Mouse (Mus musculus) midbrain, postnatal 0 days (tissue): Measurements from ENCODE around the gene Notch4. TPM values are rescaled to one million over a fixed set of nuclear protein-coding genes. Genes with fewer than 3 reads are reported as not detected.

Experiments used
- ATAC-seq: fragments of 200-750 bp; cut with Nextera tagmentation; 2 replicates; pipeline ENCODE4 v1.8.0; 2017; ENCODE audit warnings: moderate number of reproducible peaks, mild to moderate bottlenecking, moderate TSS enrichment, moderate library complexity; ENCODE audit not compliant: low FRiP score
- DNase-seq: peaks from one replicate; pipeline ENCODE4 v3.0.0-alpha.2; 2015; ENCODE audit warnings: low spot score
- H3K27ac ChIP-seq: fragments of 300-500 bp; sonication (generic); 2 replicates; pipeline ENCODE4 v1.5.1; 2014; ENCODE audit warnings: low read depth, mild to moderate bottlenecking, low read length, mixed read lengths
- H3K27me3 ChIP-seq: fragments of 300-500 bp; sonication (generic); 2 replicates; pipeline ENCODE4 v1.6.1; 2014; ENCODE audit warnings: low read length, control low read depth, mixed read lengths; ENCODE audit not compliant: insufficient read depth
- H3K36me3 ChIP-seq: fragments of 300-500 bp; sonication (generic); 2 replicates; pipeline ENCODE4 v1.6.1; 2014; ENCODE audit warnings: low read length, control low read depth, mixed read lengths; ENCODE audit not compliant: insufficient read depth
- H3K4me1 ChIP-seq: fragments of 300-500 bp; sonication (generic); 2 replicates; pipeline ENCODE4 v1.6.1; 2014; ENCODE audit warnings: mild to moderate bottlenecking, control low read depth, antibody characterized with exemption, low read length, mixed read lengths; ENCODE audit not compliant: insufficient read depth
- H3K4me2 ChIP-seq: fragments of 300-500 bp; sonication (generic); 2 replicates; pipeline ENCODE4 v1.6.1; 2014; ENCODE audit warnings: low read depth, mild to moderate bottlenecking, low read length, mixed read lengths; ENCODE audit not compliant: poor library complexity, severe bottlenecking
- H3K4me3 ChIP-seq: fragments of 300-500 bp; sonication (generic); 2 replicates; pipeline ENCODE4 v1.5.1; 2014; ENCODE audit warnings: low read depth, mild to moderate bottlenecking, low read length, moderate library complexity
- H3K9ac ChIP-seq: fragments of 300-500 bp; sonication (generic); replicated peaks from 2 replicates; pipeline ENCODE4 v1.6.1; 2014; ENCODE audit warnings: mild to moderate bottlenecking, low read length, moderate library complexity, mixed read lengths; ENCODE audit not compliant: poor library complexity, severe bottlenecking
- H3K9me3 ChIP-seq: fragments of 300-500 bp; sonication (generic); 2 replicates; pipeline ENCODE4 v1.6.1; 2016; ENCODE audit warnings: low read length, control low read depth
- CTCF ChIP-seq: IDR thresholded peaks from 2 replicates; pipeline ENCODE4 v1.5.1; 2016; ENCODE audit warnings: antibody characterized with exemption, mild to moderate bottlenecking
- WGBS: fragments of 180-500 bp; shearing (Covaris S2); extraction: QIAGEN DNeasy Blood & Tissue Kit; methylation state at CpG from one replicate; pipeline ENCODE4 v1.1.7; 2014; 5-methylcytosine and 5-hydroxymethylcytosine counted together
- polyA plus RNA-seq: library from polyadenylated mRNA; unstranded; fragments of >200 nt; fragmentation: Nextera tagmentation; extraction: Ambion mirVana; gene quantifications from 2 replicates; pipeline ENCODE4 v1.2.1, GENCODE M21; 2015
- total RNA-seq: library from RNA; depleted of rRNA; stranded (reverse); fragments of >200 nt; gene quantifications from 2 replicates; pipeline ENCODE4 v1.2.3, GENCODE M21; 2014

Gene Notch4
- total and polyA plus RNA-seq, 2 experiments from 2014 or later: 6.1 to 44.3 TPM

GRCm38 (mm10) chr17:34571875-34572274 is 7.8 kb downstream of the Notch4 start:
- no peak overlapping the region for H3K4me3 ChIP-seq
- no peaks in the 10 kb centered on the region for H3K27me3 ChIP-seq
- WGBS: 10% methylated on average over 5 of the region's 5 CpGs
- no peaks in the 10 kb centered on the region for H3K4me1 ChIP-seq
- DNase-seq (no peak), ATAC-seq (no peak)
- peak; percentile 65 for TF ChIP-seq CTCF
- no peaks in the 10 kb centered on the region for H3K9me3 ChIP-seq
- no peaks in the 10 kb centered on the region for H3K36me3 ChIP-seq
- no peak overlapping the region for H3K27ac ChIP-seq
- H3K4me2 ChIP-seq: no peak overlapping the region
- H3K9ac ChIP-seq: no peak overlapping the region

DNA sequence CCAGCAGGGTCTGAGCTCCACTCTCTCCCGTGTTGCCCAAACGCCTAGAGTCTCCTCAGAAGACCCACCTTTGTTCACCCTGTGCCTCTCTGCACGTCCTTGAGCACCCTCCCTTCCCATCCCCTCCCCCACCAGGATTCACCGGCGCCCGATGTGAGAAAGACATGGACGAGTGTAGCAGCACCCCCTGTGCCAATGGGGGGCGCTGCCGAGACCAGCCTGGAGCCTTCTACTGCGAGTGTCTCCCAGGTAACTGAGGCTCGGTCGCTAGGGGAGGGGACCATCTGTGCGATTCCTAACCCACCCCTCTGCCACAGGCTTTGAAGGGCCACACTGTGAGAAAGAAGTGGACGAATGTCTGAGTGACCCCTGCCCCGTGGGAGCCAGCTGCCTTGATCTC is 8.3 kb downstream of the Notch4 start:
- 9% methylated on average over 15 of the region's 15 CpGs for WGBS
- Histone ChIP-seq H3K4me1 (no peaks in the 10 kb centered on the region), H3K27ac (no peak overlapping the region), H3K36me3 (no peaks in the 10 kb centered on the region), H3K9ac (0 out of 2 replicates have a peak overlapping the region, but pooled peaks have one; percentile 8), H3K4me2 (no peak overlapping the region), H3K27me3 (no peaks in the 10 kb centered on the region), H3K9me3 (no peaks in the 10 kb centered on the region), H3K4me3 (no peak overlapping the region)
- DNase-seq (peak; percentile 10), ATAC-seq (peak; percentile 24; the same call in 1 of the 2 replicates)
- TF ChIP-seq CTCF: peak; percentile 46

GRCm38 (mm10) chr17:34576577-34576976 is 12.5 kb downstream of the Notch4 start:
- 71% methylated on average over 5 of the region's 5 CpGs for WGBS
- no peak for TF ChIP-seq CTCF
- ATAC-seq (no peak), DNase-seq (no peak)
- no peaks in the 10 kb centered on the region for H3K4me1 ChIP-seq
- H3K36me3 ChIP-seq: no peaks in the 10 kb centered on the region
- H3K9me3 ChIP-seq: no peaks in the 10 kb centered on the region
- no peak overlapping the region for H3K9ac ChIP-seq
- H3K4me2 ChIP-seq: no peak overlapping the region
- H3K27ac ChIP-seq: no peak overlapping the region
- no peak overlapping the region for H3K4me3 ChIP-seq
- no peaks in the 10 kb centered on the region for H3K27me3 ChIP-seq

DNA sequence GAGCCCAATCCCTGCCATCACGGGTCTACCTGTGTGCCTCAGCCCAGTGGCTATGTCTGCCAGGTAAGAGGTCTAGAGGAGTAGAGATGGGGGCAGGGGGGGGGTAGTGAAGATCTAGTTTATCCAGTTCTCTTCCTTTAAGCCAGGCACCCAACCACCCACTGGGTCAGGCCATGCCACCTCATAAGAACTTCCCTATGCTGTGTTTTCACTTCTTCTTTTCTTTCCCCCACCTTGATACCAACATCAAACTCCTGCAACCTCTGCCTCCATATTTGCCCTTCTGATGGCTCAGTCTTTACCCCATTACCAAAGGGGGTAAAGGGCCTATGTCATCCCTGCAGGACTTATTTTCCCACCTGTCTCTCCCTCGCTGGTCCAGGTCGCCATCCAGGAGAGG is 14.0 kb downstream of the Notch4 start:
- Histone ChIP-seq H3K4me1 (no peaks in the 10 kb centered on the region), H3K4me2 (no peak overlapping the region), H3K27me3 (no peaks in the 10 kb centered on the region), H3K4me3 (no peak overlapping the region), H3K27ac (no peak overlapping the region), H3K9ac (no peak overlapping the region), H3K36me3 (no peaks in the 10 kb centered on the region), H3K9me3 (no peaks in the 10 kb centered on the region)
- no peak for DNase-seq
- no peak for ATAC-seq
- no peak for TF ChIP-seq CTCF
- WGBS: 87% methylated on average over 3 of the region's 3 CpGs

DNA sequence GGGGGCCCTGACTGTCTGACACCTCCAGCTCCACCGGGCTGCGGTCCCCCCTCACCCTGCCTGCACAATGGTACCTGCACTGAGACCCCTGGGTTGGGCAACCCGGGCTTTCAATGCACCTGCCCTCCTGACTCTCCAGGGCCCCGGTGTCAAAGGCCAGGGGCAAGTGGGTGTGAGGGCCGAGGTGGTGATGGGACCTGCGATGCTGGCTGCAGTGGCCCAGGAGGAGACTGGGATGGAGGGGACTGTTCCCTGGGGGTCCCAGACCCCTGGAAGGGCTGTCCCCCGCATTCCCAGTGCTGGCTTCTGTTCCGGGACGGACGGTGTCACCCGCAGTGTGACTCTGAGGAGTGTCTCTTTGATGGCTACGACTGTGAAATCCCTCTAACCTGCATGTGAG is 18.5 kb downstream of the Notch4 start:
- no peak for DNase-seq
- WGBS: 92% methylated on average over 12 of the region's 12 CpGs

DNA sequence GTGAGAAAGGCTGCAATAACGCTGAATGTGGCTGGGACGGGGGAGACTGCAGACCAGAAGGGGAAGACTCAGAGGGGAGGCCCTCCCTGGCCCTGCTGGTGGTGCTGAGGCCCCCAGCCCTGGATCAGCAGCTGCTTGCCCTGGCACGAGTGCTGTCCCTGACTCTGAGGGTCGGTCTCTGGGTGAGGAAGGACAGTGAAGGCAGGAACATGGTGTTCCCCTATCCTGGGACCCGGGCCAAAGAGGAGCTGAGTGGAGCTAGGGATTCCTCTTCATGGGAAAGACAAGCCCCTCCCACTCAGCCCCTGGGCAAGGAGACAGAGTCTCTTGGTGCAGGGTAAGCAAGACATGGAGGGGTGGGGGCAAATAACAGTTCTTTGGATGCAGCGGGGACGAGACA is 19.3 kb downstream of the Notch4 start:
- Histone ChIP-seq H3K4me1 (peaks cover 16% of the 10 kb centered on the region; the same call in 1 of the 2 replicates), H3K4me2 (no peak overlapping the region), H3K4me3 (no peak overlapping the region), H3K27ac (no peak overlapping the region), H3K9me3 (no peaks in the 10 kb centered on the region), H3K27me3 (no peaks in the 10 kb centered on the region), H3K36me3 (no peaks in the 10 kb centered on the region), H3K9ac (no peak overlapping the region)
- no peak for TF ChIP-seq CTCF
- whole genome bisulfite sequencing: 70% methylated on average over 7 of the region's 7 CpGs
- ATAC-seq (no peak), DNase-seq (peak; percentile 30)

More for the DNA sequence above, 18.5 kb downstream of the Notch4 start:
- no peak overlapping the region for H3K4me3 ChIP-seq
- no peaks in the 10 kb centered on the region for H3K9me3 ChIP-seq
- no peaks in the 10 kb centered on the region for H3K27me3 ChIP-seq
- TF ChIP-seq CTCF: no peak
- H3K4me1 ChIP-seq: peaks cover 10% of the 10 kb centered on the region; the same call in 1 of the 2 replicates
- ATAC-seq: no peak
- no peaks in the 10 kb centered on the region for H3K36me3 ChIP-seq
- no peak overlapping the region for H3K4me2 ChIP-seq
- H3K9ac ChIP-seq: no peak overlapping the region
- H3K27ac ChIP-seq: no peak overlapping the region
